Mouse (Mus musculus): ENCODE measurements around the gene Iqgap3. TPM values are rescaled to one million over a fixed set of nuclear protein-coding genes. Genes with fewer than 3 reads are reported as not detected.

Gene Iqgap3
- total RNA-seq, 2 experiments from 2014 or later: 0.37 to 0.53 TPM

GRCm38 (mm10) chr3:88139243-88140177, 57.7 kb downstream of the Iqgap3 start:
- no peak for DNase-seq

GRCm38 (mm10) chr3:88140178-88140902, 58.6 kb downstream of the Iqgap3 start:
- no peak for DNase-seq

- DNase-seq: no peak
Observed at GRCm38 (mm10) chr3:88140903-88141430, 59.2 kb downstream of the Iqgap3 start.

- no peak for DNase-seq
Observed at GRCm38 (mm10) chr3:88141439-88141786, 59.6 kb downstream of the Iqgap3 start.

GRCm38 (mm10) chr3:88141787-88142523, 60.2 kb downstream of the Iqgap3 start, which contains the start of gene Mef2d:
TSS of gene Mef2d (plus strand) at chr3:88142372.
- DNase-seq: peak; percentile 90 to 91

- DNase-seq: no peak
Observed at GRCm38 (mm10) chr3:88142546-88142915, 60.8 kb downstream of the Iqgap3 start.

GRCm38 (mm10) chr3:88142916-88143771, 61.4 kb downstream of the Iqgap3 start:
- peak; percentile 55 to 67 for DNase-seq

- DNase-seq: peak in 1 of 2 experiments; percentile 36
Observed at GRCm38 (mm10) chr3:88143961-88144486, 62.3 kb downstream of the Iqgap3 start.

GRCm38 (mm10) chr3:88144648-88145410, 63.1 kb downstream of the Iqgap3 start:
- peak in 1 of 2 experiments; percentile 5 for DNase-seq

- DNase-seq: no peak
Observed at GRCm38 (mm10) chr3:88145411-88145782, 63.6 kb downstream of the Iqgap3 start.

GRCm38 (mm10) chr3:88145952-88146351, 64.2 kb downstream of the Iqgap3 start:
- DNase-seq: no peak

GRCm38 (mm10) chr3:88146376-88147112, 64.8 kb downstream of the Iqgap3 start:
- DNase-seq: no peak

GRCm38 (mm10) chr3:88147444-88147843, 65.7 kb downstream of the Iqgap3 start:
- no peak for DNase-seq

GRCm38 (mm10) chr3:88147866-88148265, 66.1 kb downstream of the Iqgap3 start:
- no peak for DNase-seq

GRCm38 (mm10) chr3:88148354-88148753, 66.6 kb downstream of the Iqgap3 start:
- DNase-seq: no peak

- no peak for DNase-seq
Observed at GRCm38 (mm10) chr3:88148776-88149509, 67.2 kb downstream of the Iqgap3 start.

- no peak for DNase-seq
Observed at GRCm38 (mm10) chr3:88149510-88149974, 67.8 kb downstream of the Iqgap3 start.

GRCm38 (mm10) chr3:88150061-88150998, 68.6 kb downstream of the Iqgap3 start:
- peak; percentile 75 to 79 for DNase-seq
